Mouse (Mus musculus): ENCODE results near the gene Mrgpre.

Gene Mrgpre

GRCm38 (mm10) chr7:143776137-143776536, 8.2 kb downstream of the Mrgpre start:
- DNase-seq, result peak; percentile 48 to 68

GRCm38 (mm10) chr7:143769461-143769860, 14.8 kb downstream of the Mrgpre start:
- peak in 1 of 2 experiments; percentile 40 for DNase-seq

- no peak for DNase-seq
Measured at GRCm38 (mm10) chr7:143768267-143768666, 16.0 kb downstream of the Mrgpre start.

GRCm38 (mm10) chr7:143766893-143767292, 17.4 kb downstream of the Mrgpre start, which contains the start of gene Mrgprg:
Mrgprg (minus strand) TSS chr7:143766993.
- DNase-seq, result no peak

- DNase-seq, result no peak
Measured at GRCm38 (mm10) chr7:143764876-143765530, 19.3 kb downstream of the Mrgpre start.

- peak in 1 of 2 experiments; percentile 30 for DNase-seq
Measured at GRCm38 (mm10) chr7:143763794-143764193, 20.5 kb downstream of the Mrgpre start.

- no peak for DNase-seq
Measured at GRCm38 (mm10) chr7:143758956-143759355, 25.3 kb downstream of the Mrgpre start.

GRCm38 (mm10) chr7:143757696-143758095, 26.6 kb downstream of the Mrgpre start:
- peak; percentile 30 to 41 for DNase-seq

- peak; percentile 86 to 89 for DNase-seq
Measured at GRCm38 (mm10) chr7:143757027-143757390, 27.3 kb downstream of the Mrgpre start.

- no peak for DNase-seq
Measured at GRCm38 (mm10) chr7:143756125-143757026, 27.9 kb downstream of the Mrgpre start, which contains the start of gene Osbpl5. Osbpl5 (minus strand) TSS chr7:143756985.

- DNase-seq, result no peak
Measured at GRCm38 (mm10) chr7:143755357-143756124, 28.8 kb downstream of the Mrgpre start.

GRCm38 (mm10) chr7:143753990-143754715, 30.1 kb downstream of the Mrgpre start:
- peak; percentile 53 to 86 for DNase-seq

GRCm38 (mm10) chr7:143752606-143753005, 31.7 kb downstream of the Mrgpre start:
- DNase-seq, result no peak

GRCm38 (mm10) chr7:143752056-143752455, 32.2 kb downstream of the Mrgpre start:
- DNase-seq, result no peak

GRCm38 (mm10) chr7:143751380-143751779, 32.9 kb downstream of the Mrgpre start:
- no peak for DNase-seq

- no peak for DNase-seq
Measured at GRCm38 (mm10) chr7:143749045-143749444, 35.3 kb downstream of the Mrgpre start.

GRCm38 (mm10) chr7:143748041-143748868, 36.0 kb downstream of the Mrgpre start:
- peak; percentile 88 to 96 for DNase-seq

- no peak for DNase-seq
Measured at GRCm38 (mm10) chr7:143740653-143741052, 43.6 kb downstream of the Mrgpre start.

GRCm38 (mm10) chr7:143739511-143740461, 44.5 kb downstream of the Mrgpre start:
- peak; percentile 90 to 91 for DNase-seq

- peak; percentile 35 to 45 for DNase-seq
Measured at GRCm38 (mm10) chr7:143738601-143739006, 45.7 kb downstream of the Mrgpre start.
